Comparison of ENCODE assay signal across 10 mouse cellular contexts in the genomic region with DNA sequence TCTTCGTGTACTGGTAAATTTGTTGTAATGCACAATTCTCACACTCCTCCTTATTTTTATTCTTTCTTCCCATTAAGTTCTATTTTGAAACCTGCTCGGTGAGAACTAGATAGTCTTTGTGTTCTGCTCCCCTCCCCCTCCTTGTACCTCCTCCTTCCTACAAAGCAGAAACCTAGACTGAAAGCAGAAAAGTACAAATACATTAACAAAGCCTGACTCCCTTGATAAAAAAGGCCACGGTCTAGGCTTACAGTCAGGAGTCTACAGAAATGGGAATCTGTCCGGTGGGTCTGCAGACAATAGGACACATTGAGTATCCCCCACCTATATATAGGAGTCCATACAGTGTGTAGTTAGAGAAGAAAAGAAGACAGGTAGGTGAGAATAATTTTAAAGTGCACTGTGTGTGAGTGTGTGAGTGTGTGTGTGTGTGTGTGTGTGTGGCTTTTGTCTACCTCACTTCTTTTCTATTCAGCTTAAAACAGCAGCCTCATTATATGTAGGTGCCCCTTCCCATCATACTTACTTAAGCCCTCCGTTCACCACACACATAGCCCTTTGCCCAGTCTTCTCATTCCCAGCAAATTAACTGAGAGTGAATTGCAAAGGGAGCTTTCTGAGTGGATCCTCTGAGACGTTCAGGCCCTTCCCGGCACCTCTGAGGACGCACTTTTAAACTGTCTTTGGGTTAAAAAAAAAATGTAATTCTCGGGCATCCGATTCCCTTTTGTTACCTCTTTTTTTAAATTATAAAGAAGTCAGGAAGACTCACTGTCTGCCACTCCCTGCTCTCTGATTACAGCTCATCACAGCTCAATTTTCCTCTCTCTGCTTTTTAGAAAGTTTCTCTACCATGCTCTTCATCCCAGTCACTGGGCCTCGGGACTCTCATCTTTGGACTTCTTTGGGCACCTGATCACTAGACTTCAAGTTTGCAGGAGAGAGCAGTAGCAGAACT.
DNase-seq lines count a peak whose midpoint lies in the region; ATAC-seq and TF ChIP-seq lines count a peak whose summit lies in the region.
"Had no signal": no experiment of that assay in that cellular context is flagged by ENCODE, and none has a peak within 500 bp of the region (broad histone marks: within the 10 kb centered on the region; RNA-seq: fewer than 3 reads in every experiment).

No protein-coding gene starts in this region.

- H3K27ac ChIP-seq in heart, embryonic 14.5 days (replicated peaks in 1 of 2; ENCODE audit: control insufficient read depth in 1 of 2, insufficient read depth in 1 of 2, low read depth in 2 of 2, low read length in 2 of 2) = peak overlapping the region in 1 of 2 experiments; percentile 40; a peak in 2 of 4 replicates
- H3K27ac ChIP-seq in forebrain, embryonic 15.5 days (replicated peaks) = peak overlapping the region; percentile 93
- H3K27ac ChIP-seq in midbrain, embryonic 16.5 days (ENCODE audit: low read length) = peak overlapping the region; percentile 57
- H3K27ac ChIP-seq: liver, embryonic 15.5 days had no signal

- no peak for TF ChIP-seq POLR2A in brain, embryonic 14.5 days (IDR thresholded peaks at IDR 0.05; ENCODE audit: borderline replicate concordance, extremely low read depth, insufficient read depth, insufficient read length, poor library complexity, severe bottlenecking)

- DNase-seq in heart, adult 9 months (ENCODE audit: low spot score in 2 of 2) = no peak
- peak; percentile 86 for DNase-seq in brain, embryonic 14.5 days (ENCODE audit: low read depth)
- no peak for DNase-seq in thymus, postnatal 0 days (ENCODE audit: low spot score)
- DNase-seq in thymus, postnatal 14 days = no peak
- DNase-seq: gastrocnemius, postnatal 14 days had no signal

- no peaks in the 10 kb centered on the region for H3K9me3 ChIP-seq in heart, embryonic 14.5 days (ENCODE audit: control insufficient read depth, low read length)
- no peaks in the 10 kb centered on the region for H3K9me3 ChIP-seq in forebrain, embryonic 15.5 days
- H3K9me3 ChIP-seq in midbrain, embryonic 16.5 days (replicated peaks; ENCODE audit: control insufficient read depth, low read length, poor library complexity, severe bottlenecking) = no peaks in the 10 kb centered on the region
- H3K9me3 ChIP-seq: liver, embryonic 15.5 days had no signal

- H3K4me2 ChIP-seq in heart, embryonic 14.5 days (ENCODE audit: low read length) = peak overlapping the region; percentile 84
- H3K4me2 ChIP-seq in forebrain, embryonic 15.5 days (replicated peaks) = peak overlapping the region; percentile 41
- no peak overlapping the region for H3K4me2 ChIP-seq in midbrain, embryonic 16.5 days (ENCODE audit: low read length)
- H3K4me2 ChIP-seq: liver, embryonic 15.5 days had no signal

- peak overlapping the region; percentile 40 for H3K9ac ChIP-seq in heart, embryonic 14.5 days (ENCODE audit: low read length)
- H3K9ac ChIP-seq in forebrain, embryonic 15.5 days (replicated peaks) = peak overlapping the region; percentile 40
- H3K9ac ChIP-seq in midbrain, embryonic 16.5 days (ENCODE audit: low read depth, low read length) = no peak overlapping the region
- H3K9ac ChIP-seq: liver, embryonic 15.5 days had no signal

- WGBS in heart, embryonic 14.5 days = 40% methylated on average over 11 of the region's 11 CpGs
- 1% methylated on average over 11 of the region's 11 CpGs for WGBS in forebrain, embryonic 15.5 days
- whole genome bisulfite sequencing in midbrain, embryonic 16.5 days = 8% methylated on average over 11 of the region's 11 CpGs

- ATAC-seq in heart, embryonic 14.5 days (ENCODE audit: insufficient number of reproducible peaks, insufficient read depth, low FRiP score, low read depth) = no peak
- 0 out of 2 replicates have a peak, but pooled peaks have one; percentile 6 for ATAC-seq in forebrain, embryonic 15.5 days (replicated peaks)
- no peak for ATAC-seq in midbrain, embryonic 16.5 days
- ATAC-seq in frontal cortex, adult (ENCODE audit: low TSS enrichment) = no peak

- H3K4me1 ChIP-seq in heart, embryonic 14.5 days (ENCODE audit: control insufficient read depth in 2 of 2, insufficient read depth in 2 of 2, low read length in 2 of 2) = peaks cover 15 to 30% of the 10 kb centered on the region in 2 experiments
- peaks cover 77% of the 10 kb centered on the region for H3K4me1 ChIP-seq in forebrain, embryonic 15.5 days
- peaks cover 16% of the 10 kb centered on the region for H3K4me1 ChIP-seq in midbrain, embryonic 16.5 days (ENCODE audit: control insufficient read depth, insufficient read depth, low read length)
- H3K4me1 ChIP-seq: liver, embryonic 15.5 days had no signal

- no peak overlapping the region for H3K4me3 ChIP-seq in heart, embryonic 14.5 days (ENCODE audit: control insufficient read depth in 1 of 2, insufficient read depth in 1 of 2, low read depth in 1 of 2, low read length in 2 of 2)
- peak overlapping the region; percentile 23; the same call in 1 of the 2 replicates for H3K4me3 ChIP-seq in forebrain, embryonic 15.5 days
- H3K4me3 ChIP-seq in midbrain, embryonic 16.5 days (ENCODE audit: low read depth, low read length) = no peak overlapping the region
- H3K4me3 ChIP-seq: liver, embryonic 15.5 days had no signal

- no peak for TF ChIP-seq CTCF in brain, embryonic 14.5 days (IDR thresholded peaks at IDR 0.05; ENCODE audit: borderline replicate concordance, extremely low read depth, insufficient read depth, insufficient read length)

- no peaks in the 10 kb centered on the region for H3K36me3 ChIP-seq in heart, embryonic 14.5 days (ENCODE audit: control insufficient read depth, insufficient read depth, low read length)
- no peaks in the 10 kb centered on the region for H3K36me3 ChIP-seq in forebrain, embryonic 15.5 days
- no peaks in the 10 kb centered on the region for H3K36me3 ChIP-seq in midbrain, embryonic 16.5 days (ENCODE audit: control insufficient read depth, insufficient read depth, low read length)
- H3K36me3 ChIP-seq: liver, embryonic 15.5 days had no signal

- peaks cover 6% of the 10 kb centered on the region for H3K27me3 ChIP-seq in heart, embryonic 14.5 days (ENCODE audit: control insufficient read depth, insufficient read depth, low read length)
- peaks cover 6% of the 10 kb centered on the region; the same call in 1 of the 2 replicates for H3K27me3 ChIP-seq in forebrain, embryonic 15.5 days
- H3K27me3 ChIP-seq in midbrain, embryonic 16.5 days (ENCODE audit: control insufficient read depth, insufficient read depth, low read depth, low read length) = peaks cover 10% of the 10 kb centered on the region
